Mouse (Mus musculus): ENCODE results near the gene Slc5a1. TPM values are rescaled to one million over a fixed set of nuclear protein-coding genes. Genes with fewer than 3 reads are reported as not detected.
A peak's percentile ranks its signal among the peaks of the same experiment; 100 is the strongest.

The Slc5a1 gene
- polyA plus RNA-seq, 1 experiment from 2014 or later: 6.6 TPM

DNA sequence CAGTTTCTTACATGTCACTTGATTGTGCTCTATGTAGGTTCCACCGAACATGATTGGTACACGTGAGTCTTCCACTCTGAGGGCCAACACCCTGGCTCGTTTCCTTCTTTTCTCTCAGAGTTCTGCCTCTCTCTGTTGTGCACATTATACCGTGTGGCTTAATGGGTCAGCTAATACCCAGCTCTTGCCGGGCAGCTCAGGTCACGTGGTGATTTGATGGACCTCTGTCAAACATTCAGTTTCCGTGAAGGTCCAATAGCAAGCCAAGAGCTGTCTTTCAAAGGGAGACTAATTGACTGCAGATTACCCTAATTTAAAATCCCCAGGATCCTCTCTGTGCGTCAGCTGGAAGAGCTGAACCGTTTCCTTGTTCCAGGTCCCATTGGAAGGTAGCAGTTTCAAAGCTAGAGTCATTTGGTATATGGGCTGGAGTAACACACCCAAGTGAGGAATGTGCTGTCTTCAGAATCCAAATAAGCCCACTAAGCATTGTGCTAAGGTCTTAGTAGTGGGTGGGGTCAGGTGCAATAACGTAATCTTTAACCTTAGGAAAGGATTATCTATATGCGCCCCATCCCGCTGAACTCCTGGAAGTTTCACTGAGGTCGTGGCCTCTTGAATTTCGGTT, 3.9 kb downstream of the Slc5a1 start:
- no peaks in the 10 kb centered on the region for H3K9me3 ChIP-seq (ENCODE audit: control insufficient read depth, low read length)
- no peaks in the 10 kb centered on the region for H3K27me3 ChIP-seq (ENCODE audit: control insufficient read depth, insufficient read depth, low read length)
- no peak overlapping the region for H3K27ac ChIP-seq (replicated peaks)
- TF ChIP-seq EP300 (optimal IDR thresholded peaks at IDR 0.05): no peak
- no peak for TF ChIP-seq CTCF (IDR thresholded peaks at IDR 0.05; ENCODE audit: low read depth)
- WGBS: 70% methylated on average over 14 of the region's 14 CpGs
- H3K4me2 ChIP-seq (replicated peaks; ENCODE audit: low read depth): no peak overlapping the region
- DNase-seq (ENCODE audit: low spot score) (no peak), ATAC-seq (ENCODE audit: low FRiP score, low TSS enrichment) (no peak)
- H3K4me1 ChIP-seq (replicated peaks; ENCODE audit: control insufficient read depth, insufficient read depth): no peaks in the 10 kb centered on the region
- H3K4me3 ChIP-seq (ENCODE audit: low read depth, low read length): no peak overlapping the region
- H3K9ac ChIP-seq (ENCODE audit: low read length): no peak overlapping the region
- H3K36me3 ChIP-seq (ENCODE audit: control insufficient read depth, insufficient read depth, low read length): no peaks in the 10 kb centered on the region

- Histone ChIP-seq H3K27me3 (ENCODE audit: control insufficient read depth, insufficient read depth, low read length) (no peaks in the 10 kb centered on the region), H3K27ac (replicated peaks) (no peak overlapping the region), H3K9ac (ENCODE audit: low read length) (no peak overlapping the region), H3K9me3 (ENCODE audit: control insufficient read depth, low read length) (no peaks in the 10 kb centered on the region), H3K4me3 (ENCODE audit: low read depth, low read length) (no peak overlapping the region), H3K4me1 (replicated peaks; ENCODE audit: control insufficient read depth, insufficient read depth) (no peaks in the 10 kb centered on the region), H3K36me3 (ENCODE audit: control insufficient read depth, insufficient read depth, low read length) (no peaks in the 10 kb centered on the region), H3K4me2 (replicated peaks; ENCODE audit: low read depth) (no peak overlapping the region)
- TF ChIP-seq CTCF (IDR thresholded peaks at IDR 0.05; ENCODE audit: low read depth): no peak
- no peak for TF ChIP-seq EP300 (optimal IDR thresholded peaks at IDR 0.05)
- DNase-seq (ENCODE audit: low spot score) (no peak), ATAC-seq (ENCODE audit: low FRiP score, low TSS enrichment) (peak; percentile 67; the same call in 1 of the 2 replicates)
- 46% methylated on average over 4 of the region's 4 CpGs for WGBS
Measured at GRCm38 (mm10) chr5:33121871-33122315, 17.9 kb downstream of the Slc5a1 start.

DNA sequence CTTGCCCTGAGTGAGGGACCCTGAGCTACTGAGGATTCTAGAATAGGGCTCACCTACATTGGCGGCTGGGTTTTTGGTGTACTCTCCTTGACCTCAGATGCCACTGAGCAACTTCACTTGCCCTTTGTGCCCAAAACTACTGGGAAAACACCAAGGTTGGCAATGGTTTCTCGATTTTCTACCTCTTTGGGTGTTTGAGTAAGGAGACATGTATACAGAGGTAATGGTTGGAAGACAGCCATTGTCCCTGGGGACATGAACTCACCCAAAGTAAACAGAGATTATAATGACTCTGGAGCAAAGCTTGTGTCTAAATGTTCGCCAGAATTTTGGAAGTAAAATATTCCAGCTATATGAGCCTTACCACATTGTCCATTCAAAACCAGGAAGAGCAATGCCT, 19.6 kb downstream of the Slc5a1 start:
- TF ChIP-seq CTCF (IDR thresholded peaks at IDR 0.05; ENCODE audit: low read depth): no peak
- no peak for TF ChIP-seq EP300 (optimal IDR thresholded peaks at IDR 0.05)
- WGBS: 31% methylated on average over 3 of the region's 3 CpGs

DNA sequence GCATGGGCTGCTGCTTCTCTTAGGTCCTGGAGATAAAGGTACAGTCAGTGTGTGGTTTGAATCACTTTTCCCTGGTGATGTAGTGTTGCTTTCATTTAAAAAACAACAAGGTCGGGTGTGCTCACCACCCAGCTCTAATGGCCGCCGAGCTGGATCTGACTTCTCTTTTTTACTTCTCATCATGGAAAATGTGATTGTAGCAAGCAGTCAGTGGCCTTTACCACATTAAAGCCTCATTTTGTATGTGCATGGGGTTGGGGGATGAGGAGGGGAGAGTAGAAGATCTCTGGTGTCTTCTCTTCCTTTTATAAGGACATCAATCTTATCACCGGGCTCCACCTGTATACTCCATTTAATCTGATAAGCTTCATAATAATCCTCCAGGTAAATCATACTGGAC, 21.3 kb downstream of the Slc5a1 start:
- Histone ChIP-seq H3K4me1 (replicated peaks; ENCODE audit: control insufficient read depth, insufficient read depth) (no peaks in the 10 kb centered on the region), H3K4me3 (ENCODE audit: low read depth, low read length) (no peak overlapping the region), H3K27me3 (ENCODE audit: control insufficient read depth, insufficient read depth, low read length) (no peaks in the 10 kb centered on the region), H3K27ac (replicated peaks) (no peak overlapping the region), H3K36me3 (ENCODE audit: control insufficient read depth, insufficient read depth, low read length) (no peaks in the 10 kb centered on the region), H3K9ac (ENCODE audit: low read length) (no peak overlapping the region), H3K9me3 (ENCODE audit: control insufficient read depth, low read length) (no peaks in the 10 kb centered on the region), H3K4me2 (replicated peaks; ENCODE audit: low read depth) (no peak overlapping the region)
- TF ChIP-seq EP300 (optimal IDR thresholded peaks at IDR 0.05): no peak
- TF ChIP-seq CTCF (IDR thresholded peaks at IDR 0.05; ENCODE audit: low read depth): no peak
- 84% methylated on average over 4 of the region's 4 CpGs for WGBS
- DNase-seq (ENCODE audit: low spot score) (no peak), ATAC-seq (ENCODE audit: low FRiP score, low TSS enrichment) (no peak)

More for the DNA sequence above, 19.6 kb downstream of the Slc5a1 start:
- H3K4me3 ChIP-seq (ENCODE audit: low read depth, low read length): no peak overlapping the region
- H3K27ac ChIP-seq (replicated peaks): no peak overlapping the region
- H3K4me2 ChIP-seq (replicated peaks; ENCODE audit: low read depth): no peak overlapping the region
- DNase-seq (ENCODE audit: low spot score) (no peak), ATAC-seq (ENCODE audit: low FRiP score, low TSS enrichment) (no peak)
- no peaks in the 10 kb centered on the region for H3K36me3 ChIP-seq (ENCODE audit: control insufficient read depth, insufficient read depth, low read length)
- H3K27me3 ChIP-seq (ENCODE audit: control insufficient read depth, insufficient read depth, low read length): no peaks in the 10 kb centered on the region
- no peak overlapping the region for H3K9ac ChIP-seq (ENCODE audit: low read length)
- no peaks in the 10 kb centered on the region for H3K4me1 ChIP-seq (replicated peaks; ENCODE audit: control insufficient read depth, insufficient read depth)
- no peaks in the 10 kb centered on the region for H3K9me3 ChIP-seq (ENCODE audit: control insufficient read depth, low read length)

DNA sequence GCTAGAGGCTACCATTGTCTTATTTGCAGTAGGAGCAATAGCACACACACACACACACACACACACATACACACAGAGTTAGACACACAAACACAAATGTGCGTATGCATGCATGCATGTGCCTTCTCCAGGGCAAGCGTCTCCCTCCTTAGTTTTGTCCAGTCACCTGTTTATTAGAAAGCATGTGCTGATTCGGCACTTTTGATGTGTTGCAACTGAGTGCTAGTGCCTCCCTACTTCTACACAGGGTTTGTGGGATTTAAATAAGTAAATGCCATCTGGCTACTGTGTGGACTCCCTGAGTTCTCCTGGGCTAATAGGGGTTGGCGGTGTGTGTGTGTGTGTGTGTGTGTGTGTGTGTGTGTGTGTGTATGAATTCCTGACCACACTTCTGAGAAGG, 30.1 kb downstream of the Slc5a1 start:
- no peak overlapping the region for H3K9ac ChIP-seq (ENCODE audit: low read length)

DNA sequence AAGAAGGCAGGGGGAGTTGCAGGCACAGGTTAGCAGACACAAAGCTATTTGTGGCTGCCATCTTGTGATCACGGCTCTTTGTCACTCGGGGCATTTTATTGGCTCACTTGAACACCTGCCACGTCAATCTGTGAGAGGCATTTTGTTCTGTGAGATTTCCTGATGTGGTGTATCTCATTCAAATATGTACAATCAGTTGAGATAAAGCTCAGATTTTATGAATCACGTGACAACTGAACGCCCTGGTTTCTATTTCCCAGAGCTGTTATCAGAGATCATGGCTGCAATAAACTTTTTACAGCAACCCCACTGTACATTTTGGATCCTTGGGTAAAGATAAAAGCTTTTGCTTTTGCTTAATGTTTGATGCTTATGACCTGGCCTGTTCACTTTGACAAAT, 31.6 kb downstream of the Slc5a1 start:
- no peak for DNase-seq (ENCODE audit: low spot score)
- TF ChIP-seq CTCF (IDR thresholded peaks at IDR 0.05; ENCODE audit: low read depth) (no peak), EP300 (optimal IDR thresholded peaks at IDR 0.05) (no peak)
- H3K9ac ChIP-seq (ENCODE audit: low read length): no peak overlapping the region
- no peak overlapping the region for H3K4me2 ChIP-seq (replicated peaks; ENCODE audit: low read depth)
- WGBS: 78% methylated on average over 5 of the region's 5 CpGs
- no peaks in the 10 kb centered on the region for H3K27me3 ChIP-seq (ENCODE audit: control insufficient read depth, insufficient read depth, low read length)
- no peaks in the 10 kb centered on the region for H3K36me3 ChIP-seq (ENCODE audit: control insufficient read depth, insufficient read depth, low read length)
- no peak overlapping the region for H3K27ac ChIP-seq (replicated peaks)
- ATAC-seq (ENCODE audit: low FRiP score, low TSS enrichment): no peak
- H3K4me1 ChIP-seq (replicated peaks; ENCODE audit: control insufficient read depth, insufficient read depth): no peaks in the 10 kb centered on the region
- H3K9me3 ChIP-seq (ENCODE audit: control insufficient read depth, low read length): no peaks in the 10 kb centered on the region
- no peak overlapping the region for H3K4me3 ChIP-seq (ENCODE audit: low read depth, low read length)

More for the DNA sequence above, 30.1 kb downstream of the Slc5a1 start:
- Histone ChIP-seq H3K9me3 (ENCODE audit: control insufficient read depth, low read length) (no peaks in the 10 kb centered on the region), H3K27ac (replicated peaks) (no peak overlapping the region), H3K36me3 (ENCODE audit: control insufficient read depth, insufficient read depth, low read length) (no peaks in the 10 kb centered on the region), H3K4me2 (replicated peaks; ENCODE audit: low read depth) (no peak overlapping the region), H3K4me3 (ENCODE audit: low read depth, low read length) (no peak overlapping the region), H3K4me1 (replicated peaks; ENCODE audit: control insufficient read depth, insufficient read depth) (no peaks in the 10 kb centered on the region), H3K27me3 (ENCODE audit: control insufficient read depth, insufficient read depth, low read length) (no peaks in the 10 kb centered on the region)
- ATAC-seq (ENCODE audit: low FRiP score, low TSS enrichment) (no peak), DNase-seq (ENCODE audit: low spot score) (no peak)
- TF ChIP-seq EP300 (optimal IDR thresholded peaks at IDR 0.05) (no peak), CTCF (IDR thresholded peaks at IDR 0.05; ENCODE audit: low read depth) (no peak)
- WGBS: 88% methylated on average over 4 of the region's 4 CpGs
